21 mouse cellular contexts compared by ENCODE assay signal in genomic region chr15:25593469-25594150, GRCm38 (mm10).
"Had no signal": no experiment of that assay in that cellular context is flagged by ENCODE, and none has a peak within 500 bp of the region (broad histone marks: within the 10 kb centered on the region; RNA-seq: fewer than 3 reads in every experiment).

No protein-coding gene starts in this region.

- H3K4me1 ChIP-seq: limb, embryonic 15.5 days; neural tube, embryonic 12.5 days; neural tube, embryonic 15.5 days had no signal

- ATAC-seq: liver, postnatal 0 days had no signal

- H3K27me3 ChIP-seq: limb, embryonic 12.5 days; limb, embryonic 15.5 days; lung, embryonic 15.5 days; neural tube, embryonic 12.5 days; neural tube, embryonic 15.5 days had no signal

- H3K9me3 ChIP-seq: limb, embryonic 12.5 days; limb, embryonic 15.5 days; lung, embryonic 15.5 days; neural tube, embryonic 12.5 days; neural tube, embryonic 15.5 days had no signal

- DNase-seq: kidney, adult 9 months; kidney, postnatal 14 days; kidney, postnatal 4 days; left cerebral cortex, postnatal 4 days; liver, postnatal 0 days; lung, postnatal 10 days; lung, postnatal 4 days; right cerebral cortex, adult 18-20 months; right cerebral cortex, postnatal 14 days; right cerebral cortex, postnatal 4 days; thymus, adult 2 months; thymus, postnatal 4 days had no signal

- H3K4me2 ChIP-seq: limb, embryonic 12.5 days; limb, embryonic 15.5 days; liver, embryonic 11.5 days; lung, embryonic 15.5 days; midbrain, embryonic 11.5 days; neural tube, embryonic 12.5 days; neural tube, embryonic 15.5 days had no signal

- H3K4me3 ChIP-seq: limb, embryonic 12.5 days; limb, embryonic 15.5 days; lung, embryonic 15.5 days; neural tube, embryonic 12.5 days; neural tube, embryonic 15.5 days had no signal

- H3K36me3 ChIP-seq: limb, embryonic 12.5 days; limb, embryonic 15.5 days; lung, embryonic 15.5 days; neural tube, embryonic 12.5 days; neural tube, embryonic 15.5 days had no signal

- H3K9ac ChIP-seq: limb, embryonic 12.5 days; limb, embryonic 15.5 days; liver, embryonic 14.5 days; liver, postnatal 0 days; lung, embryonic 15.5 days; neural tube, embryonic 12.5 days; neural tube, embryonic 15.5 days had no signal

- H3K27ac ChIP-seq: limb, embryonic 12.5 days; limb, embryonic 15.5 days; liver, embryonic 14.5 days; lung, embryonic 15.5 days; neural tube, embryonic 12.5 days; neural tube, embryonic 15.5 days; stomach, postnatal 0 days had no signal
